Mouse (Mus musculus): ENCODE measurements around the gene Fra10ac1.

- TF ChIP-seq CTCF (IDR thresholded peaks at IDR 0.05; ENCODE audit: low read depth), result no peak
- TF ChIP-seq EP300 (optimal IDR thresholded peaks at IDR 0.05), result no peak
Measured at GRCm38 (mm10) chr19:38179675-38180074, 44.3 kb downstream of the Fra10ac1 start.

Data from stomach, postnatal 0 days (tissue).